Mouse (Mus musculus): ENCODE measurements around the gene Syngr1. TPM values are rescaled to one million over a fixed set of nuclear protein-coding genes. Genes with fewer than 3 reads are reported as not detected.

The Syngr1 gene
- polyA plus RNA-seq, 1 experiment from 2014 or later = 44.5 TPM

- Histone ChIP-seq H3K36me3 (no peaks in the 10 kb centered on the region), H3K4me3 (no peak overlapping the region), H3K9me3 (no peaks in the 10 kb centered on the region), H3K9ac (replicated peaks) (no peak overlapping the region), H3K27me3 (no peaks in the 10 kb centered on the region), H3K4me1 (no peaks in the 10 kb centered on the region), H3K4me2 (replicated peaks) (no peak overlapping the region), H3K27ac (replicated peaks) (no peak overlapping the region)
- 90% methylated on average over 7 of the region's 7 CpGs for WGBS
- no peak for ATAC-seq (replicated peaks)
Measured at GRCm38 (mm10) chr15:80059606-80060005, 31.5 kb upstream of the Syngr1 start.

- Histone ChIP-seq H3K36me3 (no peaks in the 10 kb centered on the region), H3K27ac (replicated peaks) (no peak overlapping the region), H3K27me3 (no peaks in the 10 kb centered on the region), H3K9ac (replicated peaks) (no peak overlapping the region), H3K4me3 (no peak overlapping the region), H3K4me1 (no peaks in the 10 kb centered on the region), H3K4me2 (replicated peaks) (no peak overlapping the region), H3K9me3 (no peaks in the 10 kb centered on the region)
- no peak for ATAC-seq (replicated peaks)
- 94% methylated on average over 8 of the region's 8 CpGs for WGBS
Measured at GRCm38 (mm10) chr15:80060356-80061070, 30.6 kb upstream of the Syngr1 start.

GRCm38 (mm10) chr15:80061071-80061550 is 30.0 kb upstream of the Syngr1 start:
- Histone ChIP-seq H3K27ac (replicated peaks) (no peak overlapping the region), H3K36me3 (no peaks in the 10 kb centered on the region), H3K27me3 (no peaks in the 10 kb centered on the region), H3K9me3 (no peaks in the 10 kb centered on the region), H3K4me1 (no peaks in the 10 kb centered on the region), H3K4me2 (replicated peaks) (no peak overlapping the region), H3K4me3 (no peak overlapping the region), H3K9ac (replicated peaks) (no peak overlapping the region)
- ATAC-seq (replicated peaks) = no peak
- WGBS = 91% methylated on average over 4 of the region's 4 CpGs

GRCm38 (mm10) chr15:80062339-80062738 is 28.8 kb upstream of the Syngr1 start:
- Histone ChIP-seq H3K36me3 (no peaks in the 10 kb centered on the region), H3K4me2 (replicated peaks) (no peak overlapping the region), H3K4me1 (no peaks in the 10 kb centered on the region), H3K9ac (replicated peaks) (no peak overlapping the region), H3K27ac (replicated peaks) (no peak overlapping the region), H3K4me3 (no peak overlapping the region), H3K9me3 (no peaks in the 10 kb centered on the region), H3K27me3 (no peaks in the 10 kb centered on the region)
- no peak for ATAC-seq (replicated peaks)
- 58% methylated on average over 7 of the region's 9 CpGs for WGBS

GRCm38 (mm10) chr15:80062821-80063220 is 28.3 kb upstream of the Syngr1 start:
- no peak overlapping the region for H3K9ac ChIP-seq (replicated peaks)
- H3K9me3 ChIP-seq = no peaks in the 10 kb centered on the region
- H3K4me1 ChIP-seq = no peaks in the 10 kb centered on the region
- no peak overlapping the region for H3K4me2 ChIP-seq (replicated peaks)
- no peaks in the 10 kb centered on the region for H3K36me3 ChIP-seq
- no peak overlapping the region for H3K27ac ChIP-seq (replicated peaks)
- no peak for ATAC-seq (replicated peaks)
- no peaks in the 10 kb centered on the region for H3K27me3 ChIP-seq
- no peak overlapping the region for H3K4me3 ChIP-seq
- WGBS = 53% methylated on average over 5 of the region's 5 CpGs

- Histone ChIP-seq H3K9ac (replicated peaks) (no peak overlapping the region), H3K4me1 (no peaks in the 10 kb centered on the region), H3K27ac (replicated peaks) (no peak overlapping the region), H3K4me2 (replicated peaks) (no peak overlapping the region), H3K9me3 (no peaks in the 10 kb centered on the region), H3K36me3 (no peaks in the 10 kb centered on the region), H3K4me3 (no peak overlapping the region), H3K27me3 (no peaks in the 10 kb centered on the region)
- ATAC-seq (replicated peaks) = no peak
- 72% methylated on average over 5 of the region's 5 CpGs for WGBS
Measured at GRCm38 (mm10) chr15:80064965-80065364, 26.2 kb upstream of the Syngr1 start.

GRCm38 (mm10) chr15:80065414-80065813 is 25.7 kb upstream of the Syngr1 start:
- 14% methylated on average over 13 of the region's 13 CpGs for WGBS
- H3K27ac ChIP-seq (replicated peaks) = no peak overlapping the region

GRCm38 (mm10) chr15:80066538-80066937 is 24.6 kb upstream of the Syngr1 start:
- Histone ChIP-seq H3K36me3 (no peaks in the 10 kb centered on the region), H3K4me3 (no peak overlapping the region), H3K9ac (replicated peaks) (no peak overlapping the region), H3K4me2 (replicated peaks) (no peak overlapping the region), H3K4me1 (no peaks in the 10 kb centered on the region), H3K27ac (replicated peaks) (no peak overlapping the region), H3K27me3 (no peaks in the 10 kb centered on the region), H3K9me3 (no peaks in the 10 kb centered on the region)
- no peak for ATAC-seq (replicated peaks)
- 70% methylated on average over 3 of the region's 3 CpGs for WGBS

More at GRCm38 (mm10) chr15:80065414-80065813, 25.7 kb upstream of the Syngr1 start:
- H3K4me3 ChIP-seq = no peak overlapping the region
- no peak overlapping the region for H3K4me2 ChIP-seq (replicated peaks)
- H3K4me1 ChIP-seq = no peaks in the 10 kb centered on the region
- H3K9me3 ChIP-seq = no peaks in the 10 kb centered on the region
- no peak for ATAC-seq (replicated peaks)
- no peaks in the 10 kb centered on the region for H3K27me3 ChIP-seq
- H3K36me3 ChIP-seq = no peaks in the 10 kb centered on the region
- H3K9ac ChIP-seq (replicated peaks) = no peak overlapping the region

GRCm38 (mm10) chr15:80069171-80069570 is 22.0 kb upstream of the Syngr1 start:
- no peak for ATAC-seq (replicated peaks)
- Histone ChIP-seq H3K9me3 (no peaks in the 10 kb centered on the region), H3K4me1 (no peaks in the 10 kb centered on the region), H3K27me3 (no peaks in the 10 kb centered on the region), H3K27ac (replicated peaks) (no peak overlapping the region), H3K4me2 (replicated peaks) (no peak overlapping the region), H3K36me3 (no peaks in the 10 kb centered on the region), H3K9ac (replicated peaks) (no peak overlapping the region), H3K4me3 (no peak overlapping the region)
- 58% methylated on average over 4 of the region's 4 CpGs for WGBS

GRCm38 (mm10) chr15:80070095-80070644 is 21.0 kb upstream of the Syngr1 start:
- WGBS = 60% methylated on average over 8 of the region's 8 CpGs
- H3K9me3 ChIP-seq = no peaks in the 10 kb centered on the region
- H3K4me2 ChIP-seq (replicated peaks) = no peak overlapping the region
- no peak for ATAC-seq (replicated peaks)
- H3K27ac ChIP-seq (replicated peaks) = no peak overlapping the region
- no peaks in the 10 kb centered on the region for H3K4me1 ChIP-seq
- H3K9ac ChIP-seq (replicated peaks) = no peak overlapping the region
- H3K36me3 ChIP-seq = no peaks in the 10 kb centered on the region
- H3K4me3 ChIP-seq = no peak overlapping the region
- no peaks in the 10 kb centered on the region for H3K27me3 ChIP-seq

GRCm38 (mm10) chr15:80071951-80072437 is 19.1 kb upstream of the Syngr1 start:
- no peak overlapping the region for H3K9ac ChIP-seq (replicated peaks)
- H3K27ac ChIP-seq (replicated peaks) = no peak overlapping the region
- no peak for ATAC-seq (replicated peaks)
- H3K4me2 ChIP-seq (replicated peaks) = no peak overlapping the region
- no peaks in the 10 kb centered on the region for H3K27me3 ChIP-seq
- H3K36me3 ChIP-seq = peaks cover 2% of the 10 kb centered on the region
- WGBS = 39% methylated on average over 9 of the region's 9 CpGs
- H3K9me3 ChIP-seq = no peaks in the 10 kb centered on the region
- H3K4me1 ChIP-seq = no peaks in the 10 kb centered on the region
- no peak overlapping the region for H3K4me3 ChIP-seq

- Histone ChIP-seq H3K4me2 (replicated peaks) (no peak overlapping the region), H3K27me3 (no peaks in the 10 kb centered on the region), H3K4me3 (no peak overlapping the region), H3K9me3 (no peaks in the 10 kb centered on the region), H3K9ac (replicated peaks) (no peak overlapping the region), H3K36me3 (peaks cover 8% of the 10 kb centered on the region), H3K4me1 (no peaks in the 10 kb centered on the region), H3K27ac (replicated peaks) (no peak overlapping the region)
- ATAC-seq (replicated peaks) = no peak
- WGBS = 73% methylated on average over 7 of the region's 7 CpGs
Measured at GRCm38 (mm10) chr15:80072579-80073255, 18.4 kb upstream of the Syngr1 start.
